Mouse (Mus musculus) embryonic facial prominence, embryonic 13.5 days (tissue): Measurements from ENCODE around the gene Smg5. TPM values are rescaled to one million over a fixed set of nuclear protein-coding genes. Genes with fewer than 3 reads are reported as not detected.
"Not testable (repeated sequence)": the region's sequence is repeated elsewhere in the genome, so short reads cannot be mapped to it uniquely, and the experiment has no call there.

ENCODE experiments used
- ATAC-seq: fragments of 200-750 bp; cut with Nextera tagmentation; 2 replicates; pipeline ENCODE4 v1.8.0; 2017; ENCODE audit warnings: low read depth; ENCODE audit not compliant: insufficient number of reproducible peaks, insufficient read depth, low FRiP score, low TSS enrichment
- H3K27ac ChIP-seq: fragments of 300-500 bp; sonication (generic); 2 replicates; pipeline ENCODE4 v1.5.1; 2015; ENCODE audit warnings: moderate library complexity, mild to moderate bottlenecking, inconsistent platforms
- H3K27me3 ChIP-seq: fragments of 300-500 bp; sonication (generic); 2 replicates; pipeline ENCODE4 v1.6.1; 2015; ENCODE audit warnings: mild to moderate bottlenecking, inconsistent platforms
- H3K36me3 ChIP-seq: fragments of 300-500 bp; sonication (generic); 2 replicates; pipeline ENCODE4 v1.6.1; 2015; ENCODE audit warnings: mild to moderate bottlenecking, inconsistent platforms
- H3K4me1 ChIP-seq: fragments of 300-500 bp; sonication (generic); 2 replicates; pipeline ENCODE4 v1.6.1; 2015; ENCODE audit warnings: inconsistent platforms
- H3K4me2 ChIP-seq: fragments of 300-500 bp; sonication (generic); 2 replicates; pipeline ENCODE4 v1.6.1; 2015; ENCODE audit warnings: moderate library complexity, mild to moderate bottlenecking, inconsistent platforms
- H3K4me3 ChIP-seq: fragments of 300-500 bp; sonication (generic); 2 replicates; pipeline ENCODE4 v1.5.1; 2015; ENCODE audit warnings: mild to moderate bottlenecking, inconsistent platforms
- H3K9ac ChIP-seq: fragments of 300-500 bp; sonication (generic); 2 replicates; pipeline ENCODE4 v1.6.1; 2015; ENCODE audit warnings: mild to moderate bottlenecking, inconsistent platforms
- H3K9me3 ChIP-seq: fragments of 300-500 bp; sonication (generic); 2 replicates; pipeline ENCODE4 v1.6.1; 2016; ENCODE audit warnings: inconsistent platforms
- WGBS: fragments of 180-500 bp; shearing (Covaris S2); methylation state at CpG from one replicate; pipeline ENCODE4 v1.1.7; 2015; ENCODE audit warnings: mixed read lengths; 5-methylcytosine and 5-hydroxymethylcytosine counted together
- polyA plus RNA-seq: library from polyadenylated mRNA; unstranded; fragments of >200 nt; fragmentation: Nextera tagmentation; extraction: Ambion mirVana; gene quantifications from 2 replicates; pipeline ENCODE4 v1.2.1, GENCODE M21; 2015

Gene Smg5
- polyA plus RNA-seq, 1 experiment from 2014 or later = 55.0 TPM

- H3K9me3 ChIP-seq = no peaks in the 10 kb centered on the region
- H3K27ac ChIP-seq = peak overlapping the region; percentile 22; the same call in 1 of the 2 replicates
- peak overlapping the region; percentile 51 for H3K9ac ChIP-seq
- 60% methylated on average over 5 of the region's 5 CpGs for WGBS
- no peak overlapping the region for H3K4me2 ChIP-seq
- peaks cover 7% of the 10 kb centered on the region for H3K4me1 ChIP-seq
- no peak for ATAC-seq
- peaks cover 85% of the 10 kb centered on the region for H3K36me3 ChIP-seq
- no peak overlapping the region for H3K4me3 ChIP-seq
- peaks cover 8% of the 10 kb centered on the region for H3K27me3 ChIP-seq
Measured at GRCm38 (mm10) chr3:88359584-88359983, 23.5 kb downstream of the Smg5 start.

DNA sequence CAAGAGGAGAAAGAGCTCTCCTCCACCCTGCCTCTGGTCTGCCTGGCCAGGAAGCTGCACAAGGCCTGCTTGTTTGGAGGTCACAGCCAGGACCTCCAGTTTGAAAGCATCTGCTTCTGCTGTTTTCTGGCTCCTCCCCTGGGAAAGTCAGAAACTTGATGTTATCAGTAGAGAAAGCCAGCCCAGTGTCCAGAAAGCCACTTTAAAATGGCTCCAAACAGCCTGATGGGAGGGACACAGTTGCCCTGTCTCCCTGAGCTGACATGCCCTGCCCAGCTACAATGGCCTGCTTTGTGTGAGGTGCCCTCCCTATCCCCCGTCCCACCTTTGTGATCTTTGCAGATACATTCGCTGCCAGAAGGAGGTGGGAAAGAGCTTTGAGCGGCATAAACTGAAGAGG is 23.9 kb downstream of the Smg5 start:
- Histone ChIP-seq H3K9me3 (no peaks in the 10 kb centered on the region), H3K4me2 (no peak overlapping the region), H3K27ac (peak overlapping the region; percentile 22; the same call in 1 of the 2 replicates), H3K4me3 (no peak overlapping the region), H3K27me3 (peaks cover 12% of the 10 kb centered on the region), H3K4me1 (peaks cover 10% of the 10 kb centered on the region), H3K9ac (peak overlapping the region; percentile 51), H3K36me3 (peaks cover 81% of the 10 kb centered on the region)
- ATAC-seq = no peak
- WGBS = 36% methylated on average over 3 of the region's 3 CpGs

DNA sequence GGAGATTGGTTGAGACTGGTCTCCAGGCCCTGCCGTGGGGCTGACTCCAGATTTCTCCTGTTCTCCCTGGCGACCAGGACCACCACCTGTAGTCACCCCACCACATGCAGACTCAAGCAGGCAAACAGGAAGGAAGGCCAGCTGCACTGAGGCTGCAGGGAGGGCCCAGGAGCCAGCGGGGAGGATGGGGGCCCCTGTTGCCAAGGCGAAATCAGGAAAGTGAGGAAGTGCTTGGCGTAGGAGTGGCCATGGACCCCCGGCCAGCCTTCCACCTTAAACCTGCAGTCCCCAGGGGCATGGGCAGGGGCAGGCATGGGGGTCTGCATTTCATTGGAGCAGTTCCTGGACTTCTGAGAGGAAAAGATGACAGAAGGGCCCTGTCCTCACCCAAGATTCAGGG is 25.0 kb downstream of the Smg5 start:
- peaks cover 23% of the 10 kb centered on the region for H3K27me3 ChIP-seq
- no peak overlapping the region for H3K4me3 ChIP-seq
- no peaks in the 10 kb centered on the region for H3K9me3 ChIP-seq
- ATAC-seq = no peak
- WGBS = 81% methylated on average over 6 of the region's 6 CpGs
- peaks cover 70% of the 10 kb centered on the region for H3K36me3 ChIP-seq
- H3K4me1 ChIP-seq = peaks cover 10% of the 10 kb centered on the region
- H3K9ac ChIP-seq = no peak overlapping the region
- no peak overlapping the region for H3K4me2 ChIP-seq
- no peak overlapping the region for H3K27ac ChIP-seq

DNA sequence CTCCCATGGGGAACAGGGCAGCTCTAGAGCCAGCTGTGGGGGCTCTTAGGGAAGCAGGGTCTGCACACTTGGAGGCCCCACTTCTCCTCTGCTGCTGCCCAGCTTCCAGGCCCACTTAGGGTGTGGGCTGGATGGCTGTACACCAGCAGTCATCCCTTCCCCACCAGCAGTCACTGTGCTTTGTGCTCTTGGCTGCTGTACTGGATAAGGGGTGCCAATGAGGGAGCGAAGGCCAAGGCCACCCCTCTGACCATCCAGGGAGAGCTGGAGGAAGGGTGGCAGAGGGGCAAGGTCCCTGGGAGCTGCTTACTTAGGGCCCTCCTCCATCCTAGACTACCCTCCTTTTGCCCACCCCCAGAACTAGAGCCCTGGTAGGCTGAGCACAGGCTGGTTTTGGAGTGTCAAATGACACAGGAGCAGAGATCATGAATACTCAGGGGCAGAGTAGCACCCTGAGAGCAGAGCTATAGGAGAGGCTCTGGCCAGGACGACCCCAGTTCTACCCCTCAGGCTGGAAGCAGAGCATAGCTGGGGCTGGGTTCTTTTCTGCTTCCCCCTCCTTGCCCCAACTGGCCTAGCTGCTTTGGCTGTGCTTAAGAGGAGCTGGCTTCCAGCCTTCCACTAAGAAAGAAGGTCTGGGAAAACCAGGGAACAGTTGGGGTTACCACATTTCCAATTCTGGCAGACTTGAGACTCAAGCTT is 25.7 kb downstream of the Smg5 start:
- Histone ChIP-seq H3K9me3 (no peaks in the 10 kb centered on the region), H3K9ac (no peak overlapping the region), H3K4me3 (no peak overlapping the region), H3K27me3 (peaks cover 28% of the 10 kb centered on the region), H3K36me3 (peaks cover 63% of the 10 kb centered on the region), H3K4me2 (no peak overlapping the region), H3K27ac (no peak overlapping the region; the same call in 1 of the 2 replicates), H3K4me1 (peaks cover 10% of the 10 kb centered on the region)
- ATAC-seq = no peak
- 85% methylated on average over 2 of the region's 2 CpGs for WGBS

- H3K27ac ChIP-seq = peak overlapping the region; percentile 39
- peaks cover 28% of the 10 kb centered on the region for H3K27me3 ChIP-seq
- no peak overlapping the region for H3K4me3 ChIP-seq
- no peak for ATAC-seq
- 42% methylated on average over 4 of the region's 4 CpGs for WGBS
- peaks cover 44% of the 10 kb centered on the region for H3K36me3 ChIP-seq
- H3K9me3 ChIP-seq = no peaks in the 10 kb centered on the region
- no peak overlapping the region for H3K4me2 ChIP-seq
- H3K4me1 ChIP-seq = peaks cover 10% of the 10 kb centered on the region
- H3K9ac ChIP-seq = no peak overlapping the region
Measured at GRCm38 (mm10) chr3:88363700-88364099, 27.6 kb downstream of the Smg5 start.

- Histone ChIP-seq H3K36me3 (peaks cover 38% of the 10 kb centered on the region), H3K27me3 (peaks cover 28% of the 10 kb centered on the region), H3K4me1 (peaks cover 10% of the 10 kb centered on the region), H3K27ac (peak within 1 kb of the TSS; percentile 39), H3K9me3 (no peaks in the 10 kb centered on the region), H3K4me3 (peak within 1 kb of the TSS; percentile 25), H3K4me2 (peak within 1 kb of the TSS; percentile 37), H3K9ac (peak within 1 kb of the TSS; percentile 36; the same call in 1 of the 2 replicates)
- ATAC-seq = no peak
- WGBS = 1% methylated on average over 16 of the region's 16 CpGs
Measured at GRCm38 (mm10) chr3:88364337-88364736, 28.3 kb downstream of the Smg5 start, which contains the start of gene Paqr6. Gene Paqr6 (plus strand): TSS chr3:88364584.

DNA sequence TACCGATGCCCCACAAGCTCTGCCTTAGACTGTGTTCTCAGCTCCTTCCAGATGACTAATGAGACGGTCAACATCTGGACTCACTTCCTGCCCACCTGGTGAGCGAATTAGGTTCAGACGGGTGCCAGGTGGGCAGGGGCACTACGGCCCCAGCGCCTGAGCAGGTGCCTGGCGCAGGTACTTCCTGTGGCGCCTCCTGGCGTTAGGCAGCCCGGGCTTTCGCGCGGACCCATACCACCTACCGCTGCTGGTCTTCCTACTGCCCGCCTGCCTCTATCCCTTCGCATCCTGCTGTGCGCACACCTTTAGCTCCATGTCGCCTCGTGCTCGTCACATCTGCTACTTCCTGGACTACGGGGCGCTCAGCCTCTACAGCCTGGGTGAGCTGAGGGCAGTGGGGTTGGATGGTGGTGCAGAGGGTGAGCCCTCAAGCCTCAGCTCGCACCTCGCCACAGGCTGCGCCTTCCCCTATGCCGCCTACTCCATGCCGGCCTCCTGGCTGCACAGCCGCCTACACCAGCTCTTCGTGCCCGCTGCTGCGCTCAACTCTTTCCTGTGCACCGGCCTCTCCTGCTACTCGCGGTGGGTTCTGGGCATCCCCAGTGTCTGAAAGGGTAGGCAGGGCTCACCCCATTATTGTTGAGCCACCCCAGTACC is 29.8 kb downstream of the Smg5 start:
- WGBS = 37% methylated on average over 34 of the region's 34 CpGs
- peaks cover 23% of the 10 kb centered on the region for H3K36me3 ChIP-seq
- H3K4me1 ChIP-seq = peaks cover 10% of the 10 kb centered on the region
- ATAC-seq = no peak
- no peak overlapping the region for H3K4me3 ChIP-seq
- H3K27ac ChIP-seq = no peak overlapping the region
- no peak overlapping the region for H3K4me2 ChIP-seq
- H3K27me3 ChIP-seq = peaks cover 28% of the 10 kb centered on the region
- peaks cover 9% of the 10 kb centered on the region; the same call in 1 of the 2 replicates for H3K9me3 ChIP-seq
- no peak overlapping the region for H3K9ac ChIP-seq

DNA sequence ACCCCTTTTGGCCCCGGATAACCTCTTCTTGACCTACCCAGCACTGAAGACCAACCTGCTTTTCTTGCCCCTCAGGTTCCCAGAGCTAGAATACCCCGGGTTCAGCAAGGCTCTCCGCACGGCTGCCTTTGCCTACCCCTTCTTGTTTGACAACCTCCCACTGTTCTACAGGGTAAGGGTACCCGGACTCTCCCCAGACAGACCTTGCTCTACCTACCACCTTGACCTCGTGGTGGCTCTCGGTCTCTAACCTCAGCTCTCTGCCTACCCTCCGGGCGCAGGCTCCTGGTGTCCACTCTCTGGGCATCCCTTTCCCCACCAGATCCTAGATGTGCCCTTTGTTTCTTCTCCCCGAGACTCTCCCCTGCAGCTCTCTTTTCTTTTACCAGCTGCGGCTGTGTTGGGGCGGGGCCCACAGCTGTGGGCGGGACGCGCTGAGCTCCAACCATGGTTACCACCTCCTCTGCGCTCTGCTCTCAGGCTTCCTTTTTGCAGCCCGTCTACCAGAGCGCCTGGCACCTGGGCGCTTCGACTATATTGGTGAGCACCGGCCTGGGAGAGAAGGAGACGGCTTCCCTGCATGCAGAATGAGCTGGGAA is 30.9 kb downstream of the Smg5 start:
- WGBS = 3% methylated on average over 21 of the region's 22 CpGs
- H3K4me3 ChIP-seq = peak overlapping the region; percentile 31

GRCm38 (mm10) chr3:88367517-88367916 is 31.5 kb downstream of the Smg5 start:
- ATAC-seq, H3K36me3 ChIP-seq, H3K9ac ChIP-seq, H3K4me3 ChIP-seq, H3K4me1 ChIP-seq, H3K9me3 ChIP-seq, H3K27ac ChIP-seq: not testable (repeated sequence)
- peak overlapping the region; percentile 58 for H3K4me2 ChIP-seq
- WGBS = 52% methylated on average over 3 of the region's 7 CpGs
- peaks cover 28% of the 10 kb centered on the region for H3K27me3 ChIP-seq

More for the DNA sequence above, 30.9 kb downstream of the Smg5 start:
- H3K9ac ChIP-seq = 0 out of 2 replicates have a peak overlapping the region, but pooled peaks have one; percentile 49
- peaks cover 28% of the 10 kb centered on the region for H3K27me3 ChIP-seq
- H3K4me2 ChIP-seq = peak overlapping the region; percentile 58
- not testable (repeated sequence) for H3K9me3 ChIP-seq, H3K4me1 ChIP-seq, H3K27ac ChIP-seq
- H3K36me3 ChIP-seq = peaks cover 12% of the 10 kb centered on the region
- ATAC-seq = peak; percentile 68

GRCm38 (mm10) chr3:88368511-88368910 is 32.5 kb downstream of the Smg5 start:
- H3K4me1 ChIP-seq, H3K4me3 ChIP-seq, H3K36me3 ChIP-seq, H3K4me2 ChIP-seq, H3K9me3 ChIP-seq, ATAC-seq, H3K27ac ChIP-seq, H3K9ac ChIP-seq: not testable (repeated sequence)
- 79% methylated on average over 7 of the region's 7 CpGs for WGBS
- peaks cover 28% of the 10 kb centered on the region for H3K27me3 ChIP-seq

- H3K9me3 ChIP-seq, H3K4me3 ChIP-seq, H3K9ac ChIP-seq, ATAC-seq, H3K4me1 ChIP-seq, H3K27ac ChIP-seq, H3K36me3 ChIP-seq, H3K4me2 ChIP-seq, H3K27me3 ChIP-seq: not testable (repeated sequence)
- 93% methylated on average over 9 of the region's 9 CpGs for WGBS
Measured at GRCm38 (mm10) chr3:88372643-88373042, 36.6 kb downstream of the Smg5 start, which contains the start of gene Bglap3. Gene Bglap3 (minus strand): TSS chr3:88372743.
